Mouse (Mus musculus) kidney, postnatal 10 days (tissue): ENCODE results near the gene Pdap1.

ENCODE experiments used
- DNase-seq: peaks from one replicate; pipeline ENCODE4 v3.0.0; 2021; ENCODE audit warnings: mixed read lengths

Gene Pdap1

GRCm38 (mm10) chr5:145081866-145082613 is 58.0 kb downstream of the Pdap1 start:
- DNase-seq, result no peak
